Mouse (Mus musculus): Measurements from ENCODE around the gene Tulp1. TPM values are rescaled to one million over a fixed set of nuclear protein-coding genes. Genes with fewer than 3 reads are reported as not detected.

Tulp1 gene
- polyA plus RNA-seq, 1 experiment from 2014 or later, result 1.4 TPM

DNA sequence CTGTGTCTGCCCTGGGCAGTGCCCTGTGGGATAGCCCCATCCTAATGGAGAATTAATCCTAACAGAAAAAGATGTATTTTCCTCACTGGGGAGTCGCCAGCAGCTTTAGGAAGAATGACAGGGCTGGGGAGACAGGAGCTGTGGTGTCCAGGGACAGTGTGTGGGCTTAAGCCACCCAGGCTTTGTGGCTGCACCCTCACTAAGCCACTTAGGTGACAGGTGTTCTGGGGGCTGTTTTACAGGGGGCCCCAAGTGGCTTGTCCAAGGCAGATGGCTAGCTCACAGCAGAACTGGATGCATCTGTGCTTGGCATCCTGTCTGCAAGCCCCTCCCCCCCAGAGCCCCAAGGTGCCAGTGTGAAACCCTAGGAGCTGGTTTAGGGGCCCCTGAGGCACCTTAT is 6.9 kb upstream of the Tulp1 start:
- Histone ChIP-seq H3K9me3 (ENCODE audit: control insufficient read depth) (no peaks in the 10 kb centered on the region), H3K27me3 (replicated peaks; ENCODE audit: control insufficient read depth, insufficient read depth, low read length) (peaks cover 6% of the 10 kb centered on the region; the same call in 1 of the 2 replicates), H3K4me3 (ENCODE audit: low read depth, low read length) (no peak overlapping the region), H3K4me1 (replicated peaks; ENCODE audit: control insufficient read depth, insufficient read depth, low read length) (no peaks in the 10 kb centered on the region), H3K9ac (ENCODE audit: low read depth, low read length) (no peak overlapping the region), H3K27ac (ENCODE audit: low read depth, low read length) (no peak overlapping the region), H3K36me3 (ENCODE audit: control insufficient read depth, insufficient read depth) (no peaks in the 10 kb centered on the region), H3K4me2 (replicated peaks; ENCODE audit: low read depth) (no peak overlapping the region)
- no peak for ATAC-seq
- TF ChIP-seq CTCF (IDR thresholded peaks at IDR 0.05; ENCODE audit: low read depth), result no peak
- WGBS, result 71% methylated on average over 1 of the region's 1 CpGs

DNA sequence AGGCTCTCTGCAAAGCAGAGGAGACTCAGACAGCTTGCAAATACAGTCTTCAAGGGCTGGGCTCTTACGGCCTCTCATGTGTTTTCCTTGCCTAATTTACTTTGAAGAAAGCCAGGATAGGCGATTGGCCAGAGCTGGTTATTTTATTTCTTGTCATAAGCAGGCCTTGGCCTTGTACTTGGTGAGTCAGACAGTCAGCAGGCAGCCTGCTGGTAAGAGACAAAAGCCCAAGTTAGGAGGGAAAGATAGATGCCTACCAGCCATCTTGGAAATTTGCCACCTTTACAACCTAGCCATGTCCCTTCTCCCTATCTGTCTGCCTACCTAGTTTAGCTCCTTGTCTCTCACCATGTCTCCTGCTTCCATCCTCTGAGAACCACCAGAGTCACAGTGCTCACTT is 6.3 kb upstream of the Tulp1 start:
- Histone ChIP-seq H3K4me2 (replicated peaks; ENCODE audit: low read depth) (no peak overlapping the region), H3K27ac (ENCODE audit: low read depth, low read length) (no peak overlapping the region), H3K27me3 (replicated peaks; ENCODE audit: control insufficient read depth, insufficient read depth, low read length) (peaks cover 6% of the 10 kb centered on the region; the same call in 1 of the 2 replicates), H3K4me1 (replicated peaks; ENCODE audit: control insufficient read depth, insufficient read depth, low read length) (no peaks in the 10 kb centered on the region), H3K9me3 (ENCODE audit: control insufficient read depth) (no peaks in the 10 kb centered on the region), H3K36me3 (ENCODE audit: control insufficient read depth, insufficient read depth) (no peaks in the 10 kb centered on the region), H3K9ac (ENCODE audit: low read depth, low read length) (no peak overlapping the region), H3K4me3 (ENCODE audit: low read depth, low read length) (no peak overlapping the region)
- 60% methylated on average over 2 of the region's 2 CpGs for WGBS
- no peak for ATAC-seq
- TF ChIP-seq CTCF (IDR thresholded peaks at IDR 0.05; ENCODE audit: low read depth), result no peak

DNA sequence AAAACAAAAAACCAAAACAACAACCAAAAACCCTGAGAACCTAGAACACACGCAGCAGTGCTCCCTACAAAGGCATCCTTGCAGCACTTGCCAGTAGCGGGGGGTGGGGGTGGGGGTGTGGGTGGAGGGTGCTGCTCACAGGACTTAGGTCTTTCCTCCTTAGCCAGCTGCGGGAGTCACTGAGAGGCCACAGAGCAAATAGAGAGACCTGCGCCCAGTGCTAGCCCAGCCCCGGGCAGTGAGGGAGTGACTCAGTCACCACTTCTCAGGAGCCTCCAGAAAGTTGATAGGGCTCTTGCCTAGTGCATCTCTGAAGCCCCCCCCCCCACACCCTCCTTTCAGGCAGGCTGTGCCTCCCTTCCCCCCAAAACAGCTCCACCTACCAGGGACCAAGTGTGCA is 4.0 kb upstream of the Tulp1 start:
- H3K27me3 ChIP-seq (replicated peaks; ENCODE audit: control insufficient read depth, insufficient read depth, low read length), result peaks cover 11% of the 10 kb centered on the region
- 46% methylated on average over 5 of the region's 5 CpGs for WGBS
- no peak for TF ChIP-seq CTCF (IDR thresholded peaks at IDR 0.05; ENCODE audit: low read depth)
- no peak overlapping the region for H3K9ac ChIP-seq (ENCODE audit: low read depth, low read length)
- no peaks in the 10 kb centered on the region for H3K36me3 ChIP-seq (ENCODE audit: control insufficient read depth, insufficient read depth)
- no peak overlapping the region for H3K4me3 ChIP-seq (ENCODE audit: low read depth, low read length)
- H3K9me3 ChIP-seq (ENCODE audit: control insufficient read depth), result no peaks in the 10 kb centered on the region
- ATAC-seq, result no peak
- H3K27ac ChIP-seq (ENCODE audit: low read depth, low read length), result no peak overlapping the region
- 0 out of 2 replicates have a peak, but pooled peaks cover 3% of the 10 kb centered on the region for H3K4me1 ChIP-seq (replicated peaks; ENCODE audit: control insufficient read depth, insufficient read depth, low read length)
- no peak overlapping the region for H3K4me2 ChIP-seq (replicated peaks; ENCODE audit: low read depth)

DNA sequence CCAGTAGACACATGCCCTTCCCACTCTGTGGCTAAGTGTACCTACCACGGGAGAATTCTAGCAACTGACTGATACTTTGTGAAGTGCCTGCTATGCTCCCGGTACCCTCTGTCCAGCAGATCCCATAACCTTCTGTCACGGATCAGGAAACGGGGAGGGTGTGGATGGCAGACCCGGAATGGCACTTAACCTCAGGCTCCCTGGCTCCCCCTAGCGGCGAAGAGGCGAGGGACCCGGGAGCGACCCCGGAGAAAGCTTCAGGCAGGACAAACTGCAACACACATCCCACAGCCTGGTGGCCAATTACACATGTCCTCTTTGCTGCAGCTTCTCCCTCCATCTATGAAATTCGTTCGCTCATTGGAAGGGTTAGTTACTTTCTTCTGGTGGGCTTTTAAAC is 3.4 kb upstream of the Tulp1 start:
- H3K27ac ChIP-seq (ENCODE audit: low read depth, low read length), result no peak overlapping the region
- WGBS, result 4% methylated on average over 13 of the region's 13 CpGs
- H3K4me1 ChIP-seq (replicated peaks; ENCODE audit: control insufficient read depth, insufficient read depth, low read length), result 0 out of 2 replicates have a peak, but pooled peaks cover 5% of the 10 kb centered on the region
- no peak overlapping the region for H3K4me3 ChIP-seq (ENCODE audit: low read depth, low read length)
- H3K9me3 ChIP-seq (ENCODE audit: control insufficient read depth), result no peaks in the 10 kb centered on the region
- H3K36me3 ChIP-seq (ENCODE audit: control insufficient read depth, insufficient read depth), result no peaks in the 10 kb centered on the region
- H3K27me3 ChIP-seq (replicated peaks; ENCODE audit: control insufficient read depth, insufficient read depth, low read length), result peaks cover 17% of the 10 kb centered on the region
- ATAC-seq, result 0 out of 2 replicates have a peak, but pooled peaks have one; percentile 37
- no peak overlapping the region for H3K9ac ChIP-seq (ENCODE audit: low read depth, low read length)
- peak overlapping the region; percentile 28 for H3K4me2 ChIP-seq (replicated peaks; ENCODE audit: low read depth)
- TF ChIP-seq CTCF (IDR thresholded peaks at IDR 0.05; ENCODE audit: low read depth), result peak; percentile 96

DNA sequence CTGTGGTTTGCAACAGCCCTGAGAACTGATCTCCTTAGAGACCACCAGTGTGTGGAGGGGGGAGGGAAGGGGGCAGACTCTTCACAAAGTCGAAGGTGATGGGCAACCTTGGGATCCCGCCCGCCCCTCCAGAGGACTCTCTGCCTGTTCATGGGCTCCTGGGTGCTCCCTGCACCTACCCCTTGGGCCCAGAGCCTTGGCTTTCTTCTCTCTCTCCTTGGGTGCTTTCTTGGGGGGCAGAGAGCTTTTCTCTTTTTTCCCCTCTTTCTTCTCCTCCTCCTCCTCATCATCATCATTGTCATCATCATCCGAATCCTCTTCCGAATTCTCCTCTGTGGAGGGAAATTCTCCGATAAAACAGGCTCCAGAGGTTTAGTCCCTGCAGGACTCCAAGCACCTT is 1.5 kb downstream of the Tulp1 start:
- Histone ChIP-seq H3K27ac (ENCODE audit: low read depth, low read length) (no peak overlapping the region), H3K36me3 (ENCODE audit: control insufficient read depth, insufficient read depth) (no peaks in the 10 kb centered on the region), H3K4me2 (replicated peaks; ENCODE audit: low read depth) (peak overlapping the region; percentile 55; the same call in 1 of the 2 replicates), H3K9me3 (ENCODE audit: control insufficient read depth) (no peaks in the 10 kb centered on the region), H3K9ac (ENCODE audit: low read depth, low read length) (no peak overlapping the region), H3K4me1 (replicated peaks; ENCODE audit: control insufficient read depth, insufficient read depth, low read length) (peaks cover 5% of the 10 kb centered on the region; the same call in 1 of the 2 replicates), H3K27me3 (replicated peaks; ENCODE audit: control insufficient read depth, insufficient read depth, low read length) (peaks cover 36% of the 10 kb centered on the region), H3K4me3 (ENCODE audit: low read depth, low read length) (0 out of 2 replicates have a peak overlapping the region, but pooled peaks have one; percentile 11)
- ATAC-seq, result no peak
- 45% methylated on average over 5 of the region's 6 CpGs for WGBS
- TF ChIP-seq CTCF (IDR thresholded peaks at IDR 0.05; ENCODE audit: low read depth), result no peak

DNA sequence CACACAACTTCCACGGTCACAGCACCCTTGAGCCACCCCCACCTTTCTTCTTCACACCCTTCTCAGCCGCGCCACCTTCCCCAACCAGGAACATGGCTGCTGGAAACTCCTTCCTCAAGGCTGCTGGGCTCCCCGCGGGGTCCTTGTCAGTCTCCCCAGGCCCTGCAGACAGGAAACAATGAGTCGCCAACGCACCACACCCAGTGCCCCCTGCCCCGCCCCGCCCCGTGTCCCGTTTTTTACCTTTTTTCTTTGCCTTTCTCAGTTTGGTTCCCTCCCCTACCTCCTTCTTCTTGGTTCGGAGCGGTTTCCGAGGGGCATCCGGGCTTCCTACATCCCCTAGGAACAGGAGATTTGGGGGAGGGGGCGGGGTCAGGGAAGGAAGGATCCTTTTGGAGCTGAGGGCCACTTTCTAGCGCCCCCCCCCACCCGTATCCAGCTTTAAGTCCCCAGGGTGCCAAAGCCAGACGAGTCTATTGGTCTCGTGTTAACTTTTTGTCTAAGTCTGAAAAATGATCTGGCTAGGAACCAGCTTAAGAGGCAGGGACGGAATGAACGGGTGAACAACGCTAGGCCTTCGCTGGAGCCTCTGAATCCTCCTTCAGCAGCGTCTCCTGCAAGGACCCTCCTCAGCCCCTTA is 2.2 kb downstream of the Tulp1 start:
- TF ChIP-seq CTCF (IDR thresholded peaks at IDR 0.05; ENCODE audit: low read depth), result no peak
- Histone ChIP-seq H3K36me3 (ENCODE audit: control insufficient read depth, insufficient read depth) (no peaks in the 10 kb centered on the region), H3K27ac (ENCODE audit: low read depth, low read length) (no peak overlapping the region), H3K9ac (ENCODE audit: low read depth, low read length) (no peak overlapping the region), H3K4me1 (replicated peaks; ENCODE audit: control insufficient read depth, insufficient read depth, low read length) (peaks cover 5% of the 10 kb centered on the region; the same call in 1 of the 2 replicates), H3K4me3 (ENCODE audit: low read depth, low read length) (peak overlapping the region; percentile 21), H3K27me3 (replicated peaks; ENCODE audit: control insufficient read depth, insufficient read depth, low read length) (peaks cover 36% of the 10 kb centered on the region), H3K9me3 (ENCODE audit: control insufficient read depth) (no peaks in the 10 kb centered on the region), H3K4me2 (replicated peaks; ENCODE audit: low read depth) (peak overlapping the region; percentile 55)
- 10% methylated on average over 25 of the region's 25 CpGs for WGBS
- no peak for ATAC-seq
